Mouse (Mus musculus): ENCODE results near the gene Rccd1. TPM values are rescaled to one million over a fixed set of nuclear protein-coding genes. Genes with fewer than 3 reads are reported as not detected.

Rccd1 gene
- polyA plus RNA-seq, 1 experiment from 2014 or later = 3.7 TPM

DNA sequence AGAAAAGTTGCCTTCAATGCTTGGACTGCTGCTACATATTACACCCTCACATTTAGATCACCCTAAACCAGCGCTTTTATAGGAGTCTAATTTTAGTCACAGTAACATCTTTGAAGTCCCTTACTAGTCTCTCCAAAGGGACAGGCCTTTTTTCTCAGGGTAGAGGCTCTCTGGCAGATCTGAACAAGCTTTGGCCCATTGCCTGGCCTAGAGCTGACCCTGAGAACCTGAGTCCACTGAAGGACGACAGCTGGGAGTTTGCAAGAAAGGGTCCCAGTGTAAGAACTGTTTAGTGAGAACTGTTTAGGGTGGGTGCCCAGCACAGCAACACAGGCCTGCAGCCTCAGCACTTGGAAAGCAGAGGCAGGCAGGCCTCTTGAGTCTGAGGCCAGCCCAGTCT lies 41.5 kb upstream of the Rccd1 start:
- Histone ChIP-seq H3K27me3 (ENCODE audit: insufficient read depth, low read length) (no peaks in the 10 kb centered on the region), H3K4me1 (replicated peaks; ENCODE audit: insufficient read depth, low read length) (peaks cover 15% of the 10 kb centered on the region), H3K9ac (ENCODE audit: low read depth, low read length) (no peak overlapping the region), H3K4me2 (ENCODE audit: low read length) (no peak overlapping the region), H3K9me3 (replicated peaks; ENCODE audit: low read length) (no peaks in the 10 kb centered on the region), H3K36me3 (ENCODE audit: insufficient read depth, low read length) (peaks cover 45% of the 10 kb centered on the region; the same call in 1 of the 2 replicates), H3K4me3 (replicated peaks; ENCODE audit: low read depth, low read length) (no peak overlapping the region), H3K27ac (no peak overlapping the region)
- ATAC-seq (replicated peaks; ENCODE audit: low FRiP score, low read depth) (no peak), DNase-seq (ENCODE audit: low spot score) (peak; percentile 74)
- no peak for TF ChIP-seq CTCF (IDR thresholded peaks at IDR 0.05; ENCODE audit: low read depth)
- WGBS = 55% methylated on average over 2 of the region's 2 CpGs

GRCm38 (mm10) chr7:80360435-80360834 lies 36.2 kb upstream of the Rccd1 start:
- DNase-seq (ENCODE audit: low spot score) (no peak), ATAC-seq (replicated peaks; ENCODE audit: low FRiP score, low read depth) (no peak)
- Histone ChIP-seq H3K4me3 (replicated peaks; ENCODE audit: low read depth, low read length) (no peak overlapping the region), H3K9ac (ENCODE audit: low read depth, low read length) (no peak overlapping the region), H3K9me3 (replicated peaks; ENCODE audit: low read length) (no peaks in the 10 kb centered on the region), H3K27ac (no peak overlapping the region), H3K4me2 (ENCODE audit: low read length) (no peak overlapping the region), H3K27me3 (ENCODE audit: insufficient read depth, low read length) (no peaks in the 10 kb centered on the region), H3K36me3 (ENCODE audit: insufficient read depth, low read length) (peaks cover 62% of the 10 kb centered on the region), H3K4me1 (replicated peaks; ENCODE audit: insufficient read depth, low read length) (no peaks in the 10 kb centered on the region)
- no peak for TF ChIP-seq CTCF (IDR thresholded peaks at IDR 0.05; ENCODE audit: low read depth)
- WGBS = 63% methylated on average over 3 of the region's 3 CpGs

GRCm38 (mm10) chr7:80358039-80358438 lies 33.8 kb upstream of the Rccd1 start:
- peaks cover 61% of the 10 kb centered on the region for H3K36me3 ChIP-seq (ENCODE audit: insufficient read depth, low read length)
- 78% methylated on average over 4 of the region's 4 CpGs for WGBS
- H3K27me3 ChIP-seq (ENCODE audit: insufficient read depth, low read length) = no peaks in the 10 kb centered on the region
- H3K9ac ChIP-seq (ENCODE audit: low read depth, low read length) = no peak overlapping the region
- no peaks in the 10 kb centered on the region for H3K9me3 ChIP-seq (replicated peaks; ENCODE audit: low read length)
- no peak for TF ChIP-seq CTCF (IDR thresholded peaks at IDR 0.05; ENCODE audit: low read depth)
- no peak for ATAC-seq (replicated peaks; ENCODE audit: low FRiP score, low read depth)
- DNase-seq (ENCODE audit: low spot score) = no peak
- no peaks in the 10 kb centered on the region for H3K4me1 ChIP-seq (replicated peaks; ENCODE audit: insufficient read depth, low read length)
- no peak overlapping the region for H3K4me2 ChIP-seq (ENCODE audit: low read length)
- no peak overlapping the region for H3K4me3 ChIP-seq (replicated peaks; ENCODE audit: low read depth, low read length)
- H3K27ac ChIP-seq = no peak overlapping the region

GRCm38 (mm10) chr7:80357156-80357555 lies 32.9 kb upstream of the Rccd1 start:
- no peak overlapping the region for H3K4me3 ChIP-seq (replicated peaks; ENCODE audit: low read depth, low read length)
- no peak for TF ChIP-seq CTCF (IDR thresholded peaks at IDR 0.05; ENCODE audit: low read depth)
- ATAC-seq (replicated peaks; ENCODE audit: low FRiP score, low read depth) (no peak), DNase-seq (ENCODE audit: low spot score) (no peak)
- H3K4me2 ChIP-seq (ENCODE audit: low read length) = no peak overlapping the region
- no peak overlapping the region for H3K9ac ChIP-seq (ENCODE audit: low read depth, low read length)
- 59% methylated on average over 8 of the region's 8 CpGs for WGBS
- H3K4me1 ChIP-seq (replicated peaks; ENCODE audit: insufficient read depth, low read length) = no peaks in the 10 kb centered on the region
- H3K27me3 ChIP-seq (ENCODE audit: insufficient read depth, low read length) = no peaks in the 10 kb centered on the region
- peaks cover 62% of the 10 kb centered on the region for H3K36me3 ChIP-seq (ENCODE audit: insufficient read depth, low read length)
- H3K27ac ChIP-seq = no peak overlapping the region
- no peaks in the 10 kb centered on the region for H3K9me3 ChIP-seq (replicated peaks; ENCODE audit: low read length)

- DNase-seq (ENCODE audit: low spot score) (no peak), ATAC-seq (replicated peaks; ENCODE audit: low FRiP score, low read depth) (no peak)
- Histone ChIP-seq H3K4me2 (ENCODE audit: low read length) (no peak overlapping the region), H3K4me1 (replicated peaks; ENCODE audit: insufficient read depth, low read length) (no peaks in the 10 kb centered on the region), H3K4me3 (replicated peaks; ENCODE audit: low read depth, low read length) (no peak overlapping the region), H3K27me3 (ENCODE audit: insufficient read depth, low read length) (no peaks in the 10 kb centered on the region), H3K36me3 (ENCODE audit: insufficient read depth, low read length) (peaks cover 60% of the 10 kb centered on the region), H3K27ac (no peak overlapping the region), H3K9ac (ENCODE audit: low read depth, low read length) (no peak overlapping the region), H3K9me3 (replicated peaks; ENCODE audit: low read length) (no peaks in the 10 kb centered on the region)
- 87% methylated on average over 13 of the region's 13 CpGs for WGBS
- TF ChIP-seq CTCF (IDR thresholded peaks at IDR 0.05; ENCODE audit: low read depth) = no peak
Measured at GRCm38 (mm10) chr7:80356351-80356750, 32.1 kb upstream of the Rccd1 start.

- Histone ChIP-seq H3K9me3 (replicated peaks; ENCODE audit: low read length) (no peaks in the 10 kb centered on the region), H3K27me3 (ENCODE audit: insufficient read depth, low read length) (no peaks in the 10 kb centered on the region), H3K27ac (no peak overlapping the region), H3K4me1 (replicated peaks; ENCODE audit: insufficient read depth, low read length) (no peaks in the 10 kb centered on the region), H3K36me3 (ENCODE audit: insufficient read depth, low read length) (peaks cover 44% of the 10 kb centered on the region), H3K4me3 (replicated peaks; ENCODE audit: low read depth, low read length) (no peak overlapping the region), H3K4me2 (ENCODE audit: low read length) (no peak overlapping the region), H3K9ac (ENCODE audit: low read depth, low read length) (no peak overlapping the region)
- no peak for TF ChIP-seq CTCF (IDR thresholded peaks at IDR 0.05; ENCODE audit: low read depth)
- DNase-seq (ENCODE audit: low spot score) (no peak), ATAC-seq (replicated peaks; ENCODE audit: low FRiP score, low read depth) (no peak)
- WGBS = 94% methylated on average over 8 of the region's 8 CpGs
Measured at GRCm38 (mm10) chr7:80352920-80353319, 28.7 kb upstream of the Rccd1 start.

DNA sequence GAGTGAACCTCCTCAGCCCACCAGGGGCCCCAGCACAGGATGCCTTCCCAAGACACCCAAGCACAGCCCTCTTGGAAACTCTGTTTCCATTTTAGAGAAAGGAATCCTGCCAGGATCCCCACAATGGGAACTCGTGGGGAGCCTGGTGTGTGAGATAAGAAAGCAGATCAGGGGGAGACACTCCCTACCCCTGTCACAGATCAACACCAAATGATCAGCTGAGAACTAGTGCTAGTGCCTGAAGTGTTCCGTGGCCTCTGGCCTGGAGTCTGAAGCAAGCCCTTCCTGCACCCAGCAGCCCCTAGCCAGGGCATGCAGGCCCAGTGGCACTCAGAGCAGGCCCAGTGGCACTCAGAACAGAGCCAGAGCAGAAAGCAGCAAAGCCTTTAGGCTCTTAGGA lies 26.6 kb upstream of the Rccd1 start:
- Histone ChIP-seq H3K9ac (ENCODE audit: low read depth, low read length) (no peak overlapping the region), H3K9me3 (replicated peaks; ENCODE audit: low read length) (no peaks in the 10 kb centered on the region), H3K27ac (no peak overlapping the region), H3K4me1 (replicated peaks; ENCODE audit: insufficient read depth, low read length) (peaks cover 8% of the 10 kb centered on the region; the same call in 1 of the 2 replicates), H3K4me2 (ENCODE audit: low read length) (no peak overlapping the region), H3K36me3 (ENCODE audit: insufficient read depth, low read length) (peaks cover 28% of the 10 kb centered on the region), H3K4me3 (replicated peaks; ENCODE audit: low read depth, low read length) (no peak overlapping the region), H3K27me3 (ENCODE audit: insufficient read depth, low read length) (no peaks in the 10 kb centered on the region)
- DNase-seq (ENCODE audit: low spot score) (no peak), ATAC-seq (replicated peaks; ENCODE audit: low FRiP score, low read depth) (no peak)
- WGBS = 82% methylated on average over 2 of the region's 2 CpGs
- TF ChIP-seq CTCF (IDR thresholded peaks at IDR 0.05; ENCODE audit: low read depth) = no peak
